Mouse (Mus musculus) MEL (cell line): ENCODE data around the gene Map3k6. TPM values are rescaled to one million over a fixed set of nuclear protein-coding genes. Genes with fewer than 3 reads are reported as not detected.

Experiments
- DNase-seq: peaks from one replicate; pipeline ENCODE4 v3.0.0; 2011; ENCODE audit warnings: low read depth, low spot score
- H3K27ac ChIP-seq: 2 replicates; pipeline ENCODE4 v1.5.1; 2012; ENCODE audit warnings: low read depth, mild to moderate bottlenecking, control low read depth, low read length, moderate library complexity; ENCODE audit not compliant: control insufficient read depth
- H3K27me3 ChIP-seq, 2 experiments: fragments of 150-350 bp in 1 of 2; sonication (generic) in 1 of 2; 2 replicates each; pipeline ENCODE4 v1.6.1; 2012; ENCODE audit warnings: low read length in 2 of 2, mild to moderate bottlenecking in 2 of 2, improper control_type of control experiment in 1 of 2, moderate library complexity in 1 of 2; ENCODE audit not compliant: insufficient read depth in 2 of 2, control insufficient read depth in 1 of 2
- H3K36me3 ChIP-seq, 2 experiments: 2 replicates each; pipeline ENCODE4 v1.6.1; 2012 to 2014; ENCODE audit warnings: low read length in 2 of 2, improper control_type of control experiment in 1 of 2, inconsistent platforms in 1 of 2, mild to moderate bottlenecking in 1 of 2; ENCODE audit not compliant: insufficient read depth in 2 of 2, control insufficient read depth in 1 of 2
- H3K4me1 ChIP-seq, 2 experiments: fragments of 150-350 bp in 1 of 2; sonication (generic) in 1 of 2; 2 replicates each; pipeline ENCODE4 v1.6.1; 2012; ENCODE audit warnings: low read length in 2 of 2, improper control_type of control experiment in 1 of 2, mild to moderate bottlenecking in 1 of 2; ENCODE audit not compliant: insufficient read depth in 2 of 2, control insufficient read depth in 1 of 2
- H3K4me3 ChIP-seq, 2 experiments: fragments of 150-350 bp in 1 of 2; sonication (generic) in 1 of 2; 2 replicates each; pipeline ENCODE4 v1.5.1; 2012; ENCODE audit warnings: low read depth in 2 of 2, low read length in 2 of 2, mild to moderate bottlenecking in 2 of 2, moderate library complexity in 2 of 2, control low read depth in 1 of 2, improper control_type of control experiment in 1 of 2; ENCODE audit not compliant: control insufficient read depth in 1 of 2, insufficient read depth in 1 of 2
- H3K79me2 ChIP-seq: 2 replicates; pipeline ENCODE4 v1.6.1; 2012; ENCODE audit warnings: mild to moderate bottlenecking, low read length, moderate library complexity; ENCODE audit not compliant: control insufficient read depth, poor library complexity, insufficient read depth
- H3K9ac ChIP-seq: 2 replicates; pipeline ENCODE4 v1.6.1; 2012; ENCODE audit warnings: low read depth, mild to moderate bottlenecking, control low read depth, low read length, moderate library complexity; ENCODE audit not compliant: control insufficient read depth, poor library complexity, severe bottlenecking
- H3K9me3 ChIP-seq: fragments of 150-350 bp; sonication (generic); replicated peaks from 2 replicates; pipeline ENCODE4 v1.6.1; 2012; ENCODE audit warnings: mild to moderate bottlenecking, low read length, improper control_type of control experiment, moderate library complexity; ENCODE audit not compliant: insufficient read depth
- BHLHE40 ChIP-seq: IDR thresholded peaks from 2 replicates; pipeline ENCODE4 v1.6.1; 2012; ENCODE audit warnings: low read depth, mild to moderate bottlenecking, inconsistent platforms, low read length, improper control_type of control experiment, borderline replicate concordance
- CHD1 ChIP-seq: IDR thresholded peaks from 2 replicates; pipeline ENCODE4 v1.6.1; 2012; ENCODE audit warnings: low read depth, mild to moderate bottlenecking, inconsistent platforms, low read length, improper control_type of control experiment
- CTCF ChIP-seq, 3 experiments: IDR thresholded peaks in 2 of 3; conservative IDR thresholded peaks in 1 of 3; 2 replicates each; pipeline ENCODE4 v1.5.1; 2011 to 2012; ENCODE audit warnings: low read length in 3 of 3, low read depth in 2 of 3, mild to moderate bottlenecking in 2 of 3, improper control_type of control experiment in 1 of 3, inconsistent platforms in 1 of 3, mixed read lengths in 1 of 3, moderate library complexity in 1 of 3; ENCODE audit not compliant: control insufficient read depth in 1 of 3, insufficient read depth in 1 of 3, poor library complexity in 1 of 3, severe bottlenecking in 1 of 3
- ELF1 ChIP-seq: IDR thresholded peaks from 2 replicates; pipeline ENCODE4 v1.6.1; 2014; ENCODE audit warnings: low read depth, mild to moderate bottlenecking, inconsistent platforms, low read length, improper control_type of control experiment, moderate library complexity
- EP300 ChIP-seq, 2 experiments: IDR thresholded peaks; 2 replicates each; pipeline ENCODE4 v1.6.1; 2011; ENCODE audit warnings: improper control_type of control experiment in 2 of 2, low read length in 2 of 2, low read depth in 1 of 2, mild to moderate bottlenecking in 1 of 2
- GATA1 ChIP-seq: IDR thresholded peaks from 2 replicates; pipeline ENCODE4 v1.6.1; 2011; ENCODE audit warnings: low read depth, low read length, improper control_type of control experiment
- JUND ChIP-seq: IDR thresholded peaks from 2 replicates; pipeline ENCODE4 v1.6.1; 2011; ENCODE audit warnings: low read depth, mild to moderate bottlenecking, improper control_type of control experiment, low read length
- KAT2A ChIP-seq: conservative IDR thresholded peaks from 2 replicates; pipeline ENCODE4 v1.6.1; 2012; ENCODE audit warnings: low read depth, low read length, improper control_type of control experiment, inconsistent platforms
- MAX ChIP-seq: IDR thresholded peaks from 2 replicates; pipeline ENCODE4 v1.6.1; 2011; ENCODE audit warnings: low read length, improper control_type of control experiment
- MYB ChIP-seq: IDR thresholded peaks from 2 replicates; pipeline ENCODE4 v1.6.1; 2011; ENCODE audit warnings: mild to moderate bottlenecking, low read depth, low read length, improper control_type of control experiment
- NELFE ChIP-seq: IDR thresholded peaks from 2 replicates; pipeline ENCODE4 v1.6.1; 2011; ENCODE audit warnings: low read depth, low read length, improper control_type of control experiment
- NRF1 ChIP-seq: IDR thresholded peaks from 2 replicates; pipeline ENCODE4 v1.6.1; 2014; ENCODE audit warnings: low read depth, mild to moderate bottlenecking, inconsistent platforms, low read length, improper control_type of control experiment, moderate library complexity; ENCODE audit not compliant: poor library complexity, insufficient read depth, severe bottlenecking
- POLR2AphosphoS2 ChIP-seq: IDR thresholded peaks from 2 replicates; pipeline ENCODE4 v1.6.1; 2011; ENCODE audit warnings: low read length, improper control_type of control experiment
- POLR2AphosphoS5 ChIP-seq: IDR thresholded peaks from 2 replicates; pipeline ENCODE4 v1.6.1; 2012; ENCODE audit warnings: low read depth, borderline replicate concordance, mild to moderate bottlenecking, inconsistent platforms, low read length, moderate library complexity, mixed read lengths
- RAD21 ChIP-seq: IDR thresholded peaks from 2 replicates; pipeline ENCODE4 v1.6.1; 2011; ENCODE audit warnings: mild to moderate bottlenecking, low read depth, low read length, improper control_type of control experiment
- RCOR1 ChIP-seq: IDR thresholded peaks from 2 replicates; pipeline ENCODE4 v1.6.1; 2012; ENCODE audit warnings: low read depth, mild to moderate bottlenecking, inconsistent platforms, low read length, improper control_type of control experiment
- SMC3 ChIP-seq: IDR thresholded peaks from 2 replicates; pipeline ENCODE4 v1.6.1; 2011; ENCODE audit warnings: low read depth, low read length, improper control_type of control experiment
- UBTF ChIP-seq: IDR thresholded peaks from 2 replicates; pipeline ENCODE4 v1.6.1; 2012; ENCODE audit warnings: low read depth, mild to moderate bottlenecking, inconsistent platforms, low read length, improper control_type of control experiment, moderate library complexity, borderline replicate concordance; ENCODE audit not compliant: insufficient read depth
- USF2 ChIP-seq, 2 experiments: IDR thresholded peaks; 2 replicates each; pipeline ENCODE4 v1.6.1; 2011 to 2012; ENCODE audit warnings: improper control_type of control experiment in 2 of 2, low read length in 2 of 2, borderline replicate concordance in 1 of 2, inconsistent platforms in 1 of 2, low read depth in 1 of 2, mild to moderate bottlenecking in 1 of 2; ENCODE audit not compliant: insufficient read depth in 1 of 2
- ZC3H11A ChIP-seq: IDR thresholded peaks from 2 replicates; pipeline ENCODE4 v1.6.1; 2012; ENCODE audit warnings: low read depth, mild to moderate bottlenecking, inconsistent platforms, low read length, improper control_type of control experiment
- polyA plus RNA-seq, 2 experiments: library from polyadenylated mRNA; stranded (reverse) in 1 of 2; unstranded in 1 of 2; fragments of >175 nt in 1 of 2; fragments of >200 nt in 1 of 2; gene quantifications; 2 replicates each; pipeline versions ENCODE4 v1.2.1 to v1.2.4; 2012; ENCODE audit warnings: low replicate concordance in 2 of 2, low read depth in 1 of 2; ENCODE audit not compliant: insufficient read length in 2 of 2, insufficient read depth in 1 of 2, missing spikeins in 1 of 2
- total RNA-seq: library from RNA; depleted of rRNA; stranded (reverse); fragments of 300-350 nt; gene quantifications from 2 replicates; pipeline ENCODE4 v1.2.3, GENCODE M21; 2012

Map3k6 gene
- total and polyA plus RNA-seq, 3 experiments = 19.1 to 21.9 TPM; not detected in 1

GRCm38 (mm10) chr4:133197801-133198286, 42.8 kb upstream of the Map3k6 start (continued):
- no peak for TF ChIP-seq NELFE
- TF ChIP-seq BHLHE40 = no peak

- Histone ChIP-seq H3K36me3 (peaks cover 0 to 2% of the 10 kb centered on the region in 2 experiments; a peak in 1 of 4 replicates), H3K79me2 (no peaks in the 10 kb centered on the region), H3K27me3 (no peaks in the 10 kb centered on the region), H3K27ac (no peak overlapping the region), H3K9ac (no peak overlapping the region), H3K4me3 (no peak overlapping the region), H3K4me1 (no peaks in the 10 kb centered on the region), H3K9me3 (no peaks in the 10 kb centered on the region)
- no peak for DNase-seq
- TF ChIP-seq USF2 (IDR thresholded peaks at IDR 0.05; ENCODE audit: borderline replicate concordance in 1 of 2, insufficient read depth in 1 of 2, low read depth in 1 of 2, low read length in 2 of 2) (no peak), RAD21 (no peak), SMC3 (no peak), MYB (no peak), KAT2A (no peak), NELFE (no peak), JUND (no peak), CHD1 (no peak), POLR2AphosphoS2 (no peak), ELF1 (no peak), NRF1 (no peak), CTCF (IDR thresholded peaks at IDR 0.05 in 2 of 3, conservative IDR thresholded peaks at IDR 0.05 in 1 of 3; ENCODE audit: control insufficient read depth in 1 of 3, insufficient read depth in 1 of 3, low read depth in 2 of 3, low read length in 3 of 3, poor library complexity in 1 of 3, severe bottlenecking in 1 of 3) (no peak), RCOR1 (no peak), GATA1 (no peak)
Measured at GRCm38 (mm10) chr4:133198337-133199180, 42.1 kb upstream of the Map3k6 start.

- Histone ChIP-seq H3K27ac (no peak overlapping the region), H3K36me3 (peaks cover 0 to 2% of the 10 kb centered on the region in 2 experiments; a peak in 1 of 4 replicates), H3K79me2 (no peaks in the 10 kb centered on the region), H3K27me3 (no peaks in the 10 kb centered on the region), H3K4me1 (no peaks in the 10 kb centered on the region), H3K4me3 (no peak overlapping the region), H3K9ac (no peak overlapping the region), H3K9me3 (no peaks in the 10 kb centered on the region)
- no peak for DNase-seq
- no peak for TF ChIP-seq POLR2AphosphoS5
- no peak for TF ChIP-seq KAT2A
- no peak for TF ChIP-seq NELFE
- no peak for TF ChIP-seq USF2 (IDR thresholded peaks at IDR 0.05; ENCODE audit: borderline replicate concordance in 1 of 2, insufficient read depth in 1 of 2, low read depth in 1 of 2, low read length in 2 of 2)
- TF ChIP-seq UBTF = no peak
- TF ChIP-seq ZC3H11A = no peak
- no peak for TF ChIP-seq EP300 (IDR thresholded peaks at IDR 0.05; ENCODE audit: low read depth in 1 of 2, low read length in 2 of 2)
- TF ChIP-seq MAX = no peak
- no peak for TF ChIP-seq CTCF (IDR thresholded peaks at IDR 0.05 in 2 of 3, conservative IDR thresholded peaks at IDR 0.05 in 1 of 3; ENCODE audit: control insufficient read depth in 1 of 3, insufficient read depth in 1 of 3, low read depth in 2 of 3, low read length in 3 of 3, poor library complexity in 1 of 3, severe bottlenecking in 1 of 3)
- TF ChIP-seq SMC3 = no peak
- TF ChIP-seq CHD1 = no peak
Measured at GRCm38 (mm10) chr4:133199743-133200142, 40.9 kb upstream of the Map3k6 start.
